Mouse (Mus musculus) right cerebral cortex, postnatal 25 days (tissue): ENCODE results near the gene Igfbp7.
"Not testable (repeated sequence)": the region's sequence is repeated elsewhere in the genome, so short reads cannot be mapped to it uniquely, and the experiment has no call there.

ENCODE experiments used
- DNase-seq: peaks from one replicate; pipeline ENCODE4 v3.0.0; 2022

The Igfbp7 gene

GRCm38 (mm10) chr5:77407341-77408298 lies at the start of gene Igfbp7:
TSS of gene Igfbp7 (minus strand) at chr5:77408041.
- DNase-seq, result peak; percentile 61

GRCm38 (mm10) chr5:77452103-77452502 lies 44.3 kb upstream of the Igfbp7 start:
- DNase-seq, result no peak

- DNase-seq, result no peak
Observed at GRCm38 (mm10) chr5:77449531-77449930, 41.7 kb upstream of the Igfbp7 start.

GRCm38 (mm10) chr5:77445431-77445830 lies 37.6 kb upstream of the Igfbp7 start:
- no peak for DNase-seq

GRCm38 (mm10) chr5:77443889-77444573 lies 36.2 kb upstream of the Igfbp7 start:
- no peak for DNase-seq

GRCm38 (mm10) chr5:77442856-77443623 lies 35.2 kb upstream of the Igfbp7 start:
- no peak for DNase-seq

- DNase-seq, result no peak
Observed at GRCm38 (mm10) chr5:77436308-77436707, 28.5 kb upstream of the Igfbp7 start.

- DNase-seq, result no peak
Observed at GRCm38 (mm10) chr5:77434060-77434459, 26.2 kb upstream of the Igfbp7 start.

GRCm38 (mm10) chr5:77433561-77433960 lies 25.7 kb upstream of the Igfbp7 start:
- peak; percentile 44 for DNase-seq

- DNase-seq, result no peak
Observed at GRCm38 (mm10) chr5:77433119-77433518, 25.3 kb upstream of the Igfbp7 start.

GRCm38 (mm10) chr5:77432446-77432845 lies 24.6 kb upstream of the Igfbp7 start:
- no peak for DNase-seq

- no peak for DNase-seq
Observed at GRCm38 (mm10) chr5:77431068-77431467, 23.2 kb upstream of the Igfbp7 start.

GRCm38 (mm10) chr5:77430471-77430870 lies 22.6 kb upstream of the Igfbp7 start:
- no peak for DNase-seq

GRCm38 (mm10) chr5:77430049-77430448 lies 22.2 kb upstream of the Igfbp7 start:
- DNase-seq, result no peak

- no peak for DNase-seq
Observed at GRCm38 (mm10) chr5:77428526-77428925, 20.7 kb upstream of the Igfbp7 start.

- DNase-seq, result no peak
Observed at GRCm38 (mm10) chr5:77427986-77428385, 20.1 kb upstream of the Igfbp7 start.

GRCm38 (mm10) chr5:77425721-77426500 lies 18.1 kb upstream of the Igfbp7 start:
- no peak for DNase-seq

- not testable (repeated sequence) for DNase-seq
Observed at GRCm38 (mm10) chr5:77419537-77419936, 11.7 kb upstream of the Igfbp7 start.

- DNase-seq, result no peak
Observed at GRCm38 (mm10) chr5:77416058-77416457, 8.2 kb upstream of the Igfbp7 start.

- no peak for DNase-seq
Observed at GRCm38 (mm10) chr5:77408530-77408929, 689 bp upstream of the Igfbp7 start.

GRCm38 (mm10) chr5:77406371-77406871 lies 1.4 kb downstream of the Igfbp7 start:
- no peak for DNase-seq

- no peak for DNase-seq
Observed at GRCm38 (mm10) chr5:77405455-77406057, 2.3 kb downstream of the Igfbp7 start.
